Mouse (Mus musculus) heart, postnatal 10 days (tissue): ENCODE data around the gene Fthl17d. TPM values are rescaled to one million over a fixed set of nuclear protein-coding genes. Genes with fewer than 3 reads are reported as not detected.
A peak's percentile ranks its signal among the peaks of the same experiment; 100 is the strongest.
"Not testable (repeated sequence)": the region's sequence is repeated elsewhere in the genome, so short reads cannot be mapped to it uniquely, and the experiment has no call there.

ENCODE experiments used
- DNase-seq, 2 experiments: peaks; one replicate each; pipeline ENCODE4 v3.0.0; 2021
- intact Hi-C: fragments of 180-260 bp; cut with DNase I; formaldehyde crosslinking; loops from one replicate; pipeline ENCODE4 v1.15.1; 2025
- total RNA-seq, 2 experiments: library from RNA; stranded (reverse); gene quantifications; 2 replicates each; pipeline ENCODE4 v1.2.3; 2021

Fthl17d gene
- not detected for total RNA-seq

DNA sequence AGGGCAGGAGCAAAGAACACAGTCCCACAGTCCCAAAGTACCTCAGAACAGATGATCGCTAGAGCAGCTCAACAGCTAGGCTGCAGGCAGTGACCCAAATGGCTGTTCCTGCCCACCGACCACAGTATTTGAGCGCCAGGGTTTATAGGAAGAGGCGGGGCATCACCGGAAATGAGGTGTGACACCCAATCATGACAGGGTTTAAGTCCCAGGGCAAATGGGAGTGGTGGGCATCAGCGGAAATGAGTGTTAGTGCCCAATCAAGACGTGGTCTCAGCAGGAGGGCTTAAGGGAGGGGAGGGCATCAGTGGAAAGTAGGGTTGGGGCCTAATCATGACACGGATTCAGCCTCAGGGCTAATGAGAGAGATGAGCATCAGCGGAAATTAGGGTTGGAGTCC is at the start of gene Fthl17d:
Gene Fthl17d (minus strand): TSS at position 101 of the 400 bp plus-strand sequence.
- intact Hi-C loops, DNase-seq: not testable (repeated sequence)

DNA sequence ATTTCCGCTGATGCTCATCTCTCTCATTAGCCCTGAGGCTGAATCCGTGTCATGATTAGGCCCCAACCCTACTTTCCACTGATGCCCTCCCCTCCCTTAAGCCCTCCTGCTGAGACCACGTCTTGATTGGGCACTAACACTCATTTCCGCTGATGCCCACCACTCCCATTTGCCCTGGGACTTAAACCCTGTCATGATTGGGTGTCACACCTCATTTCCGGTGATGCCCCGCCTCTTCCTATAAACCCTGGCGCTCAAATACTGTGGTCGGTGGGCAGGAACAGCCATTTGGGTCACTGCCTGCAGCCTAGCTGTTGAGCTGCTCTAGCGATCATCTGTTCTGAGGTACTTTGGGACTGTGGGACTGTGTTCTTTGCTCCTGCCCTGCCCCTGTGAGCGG is 46.6 kb upstream of the Fthl17d start, which contains the start of gene Fthl17e:
Gene Fthl17e (plus strand): TSS at position 301 of the 400 bp plus-strand sequence.
- intact Hi-C loops = not testable (repeated sequence)

DNA sequence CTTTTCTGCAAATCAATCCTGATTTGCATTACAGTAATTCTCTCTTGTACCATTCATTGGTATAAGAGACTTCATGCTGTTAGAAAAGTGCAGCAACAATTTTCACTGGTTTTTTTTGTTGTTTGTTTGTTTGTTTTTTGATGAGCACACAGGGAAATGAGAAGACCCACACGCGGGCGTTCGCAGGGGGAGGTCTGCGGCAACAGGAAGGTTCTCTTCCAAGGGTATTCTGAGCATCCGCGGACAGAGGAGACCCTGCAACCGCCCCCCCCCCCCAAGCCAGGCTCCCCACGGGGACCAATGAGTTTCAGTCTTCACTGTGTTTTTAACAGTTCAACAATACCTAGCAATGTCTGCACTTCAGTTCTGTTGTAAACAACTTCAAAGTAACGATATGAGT is 32.9 kb upstream of the Fthl17d start:
- intact Hi-C loops = no loop called here
- no peak for DNase-seq

More for the DNA sequence above, 46.6 kb upstream of the Fthl17d start, which contains the start of gene Fthl17e:
- DNase-seq = not testable (repeated sequence)

DNA sequence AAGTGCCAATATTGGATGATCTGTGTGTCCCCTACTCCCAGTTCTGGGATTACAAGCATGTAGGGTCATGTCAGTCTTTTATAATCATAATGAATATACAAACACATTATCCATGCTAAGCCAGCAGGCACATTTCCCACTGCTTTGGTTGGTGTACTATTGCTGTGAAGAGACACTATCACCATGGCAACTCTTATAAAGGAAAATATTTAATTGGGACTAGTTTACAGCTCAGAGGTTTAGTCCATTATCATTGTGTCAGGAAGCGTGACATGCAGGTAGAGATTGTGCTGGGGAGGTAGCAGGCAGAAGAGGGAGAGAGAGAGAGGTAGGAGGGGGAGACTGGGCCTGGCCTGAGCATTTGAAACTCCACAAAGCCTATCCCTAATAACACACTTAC is 29.5 kb upstream of the Fthl17d start:
- intact Hi-C loops = no loop called here
- no peak for DNase-seq

DNA sequence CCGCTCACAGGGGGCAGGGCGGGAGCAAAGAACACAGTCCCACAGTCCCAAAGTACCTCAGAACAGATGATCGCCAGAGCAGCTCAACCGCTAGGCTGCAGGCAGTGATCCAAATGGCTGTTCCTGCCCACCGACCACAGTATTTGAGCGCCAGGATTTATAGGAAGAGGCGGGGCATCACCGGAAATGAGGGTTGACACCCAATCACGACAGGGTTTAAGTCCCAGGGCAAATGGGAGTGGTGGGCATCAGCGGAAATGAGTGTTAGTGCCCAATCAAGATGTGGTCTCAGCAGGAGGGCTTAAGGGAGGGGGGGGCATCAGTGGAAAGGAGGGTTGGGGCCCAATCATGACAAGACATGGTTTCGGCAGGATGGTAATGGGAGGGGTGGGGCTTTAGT is 10.1 kb downstream of the Fthl17d start, which contains the start of gene Fthl17c:
Gene Fthl17c (minus strand): TSS at position 101 of the 400 bp plus-strand sequence.
- DNase-seq, intact Hi-C loops: not testable (repeated sequence)

DNA sequence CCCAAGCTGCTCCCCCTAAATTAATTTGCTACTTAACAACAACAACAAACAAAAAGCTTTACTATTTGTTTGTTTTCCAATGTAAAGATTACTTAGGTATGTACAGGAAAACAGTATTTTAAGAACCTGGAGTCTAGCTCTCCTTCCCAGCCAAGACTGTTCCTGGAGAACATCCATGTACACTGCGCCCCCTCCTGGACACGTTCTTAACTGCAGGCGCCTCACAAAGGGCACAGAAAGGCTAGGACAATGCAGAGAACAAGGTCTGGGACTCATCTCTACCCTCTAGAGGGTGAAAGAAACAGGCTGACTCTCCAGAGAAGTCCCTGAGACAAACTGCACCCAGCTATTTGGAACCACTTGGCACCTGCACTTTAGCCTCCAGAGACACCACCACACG is 21.9 kb downstream of the Fthl17d start:
- DNase-seq, intact Hi-C loops: not testable (repeated sequence)

DNA sequence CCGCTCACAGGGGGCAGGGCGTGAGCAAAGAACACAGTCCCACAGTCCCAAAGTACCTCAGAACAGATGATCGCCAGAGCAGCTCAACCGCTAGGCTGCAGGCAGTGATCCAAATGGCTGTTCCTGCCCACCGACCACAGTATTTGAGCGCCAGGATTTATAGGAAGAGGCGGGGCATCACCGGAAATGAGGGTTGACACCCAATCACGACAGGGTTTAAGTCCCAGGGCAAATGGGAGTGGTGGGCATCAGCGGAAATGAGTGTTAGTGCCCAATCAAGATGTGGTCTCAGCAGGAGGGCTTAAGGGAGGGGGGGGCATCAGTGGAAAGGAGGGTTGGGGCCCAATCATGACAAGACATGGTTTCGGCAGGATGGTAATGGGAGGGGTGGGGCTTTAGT is 23.7 kb downstream of the Fthl17d start, which contains the start of gene Fthl17b:
Gene Fthl17b (minus strand): TSS at position 101 of the 400 bp plus-strand sequence.
- intact Hi-C loops = not testable (repeated sequence)

DNA sequence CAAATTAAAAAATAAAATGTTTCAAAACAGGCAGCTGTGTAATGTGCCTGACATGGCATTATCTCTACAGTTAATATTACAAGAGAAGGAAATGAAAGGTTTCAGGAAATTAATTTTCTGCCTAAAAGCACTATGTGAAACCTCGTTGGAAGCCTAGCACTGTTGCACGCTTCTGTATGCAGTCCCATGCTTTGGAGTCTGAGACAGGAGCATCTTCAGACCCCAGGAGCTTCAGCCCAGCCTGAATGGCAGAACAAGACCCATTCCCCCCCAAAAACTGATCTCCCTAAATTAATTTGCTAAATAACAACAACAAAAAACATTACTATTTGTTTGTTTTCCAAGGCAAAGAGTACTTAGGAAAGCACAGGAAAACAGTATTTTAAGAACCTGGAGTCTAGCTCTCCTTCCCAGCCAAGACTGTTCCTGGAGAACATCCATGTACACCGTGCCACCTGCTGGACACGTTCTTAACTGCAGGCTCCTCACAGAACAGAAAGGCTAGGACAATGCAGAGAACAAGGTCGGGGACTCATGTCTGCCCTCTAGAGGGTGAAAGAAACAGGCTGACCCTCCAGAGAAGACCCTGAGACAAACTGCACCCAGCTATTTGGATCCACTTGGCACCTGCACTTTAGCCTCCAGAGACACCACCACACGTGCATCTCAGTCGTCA is 38.3 kb downstream of the Fthl17d start:
- peak; percentile 85 to 87 for DNase-seq
- intact Hi-C loops = loop anchor here (1.0 kb wide), 1 partner anchor 116 kb away; no protein-coding TSS in a partner anchor

More for the DNA sequence above, 23.7 kb downstream of the Fthl17d start, which contains the start of gene Fthl17b:
- DNase-seq = not testable (repeated sequence)

DNA sequence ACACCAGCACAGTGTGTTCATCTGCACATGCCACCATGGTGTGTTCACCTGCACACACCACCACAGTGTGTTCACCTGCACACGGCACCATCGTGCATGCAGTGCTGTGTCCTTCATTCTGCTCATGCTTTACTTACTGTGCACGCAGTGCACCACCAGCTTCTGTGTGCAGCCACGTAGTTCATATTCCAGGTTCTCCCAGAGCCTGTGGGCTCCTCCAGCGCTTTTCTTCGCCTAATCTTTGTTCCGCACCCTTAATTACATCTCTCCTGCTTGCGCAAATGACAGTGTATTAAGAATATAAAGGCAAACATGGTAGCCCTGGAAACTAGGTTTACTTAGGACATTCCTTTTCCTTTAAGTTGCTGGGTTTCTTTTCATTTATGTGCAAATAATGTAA is 42.5 kb downstream of the Fthl17d start:
- intact Hi-C loops = no loop called here
- no peak for DNase-seq

Other genes starting within 250 kb of the Fthl17d start
- gene Ssx9, start 238.3 kb downstream of the Fthl17d start, total RNA-seq = not detected
- not detected for gene Ssxb5, start 183.1 kb downstream of the Fthl17d start, total RNA-seq
- not detected for gene Gm6592, start 142.8 kb downstream of the Fthl17d start, total RNA-seq
- not detected for gene Gm5751, start 112.5 kb downstream of the Fthl17d start, total RNA-seq
- gene B630019K06Rik, start 94.4 kb downstream of the Fthl17d start, total RNA-seq = 1 to 10 TPM; 1.2 to 1.6 TPM
- gene Fthl17b, start 23.8 kb downstream of the Fthl17d start, total RNA-seq = not detected
- gene Fthl17c, start 10.2 kb downstream of the Fthl17d start, total RNA-seq = not detected
- gene Fthl17e, start 46.7 kb upstream of the Fthl17d start, total RNA-seq = not detected
- not detected for gene Fthl17f, start 76.3 kb upstream of the Fthl17d start, total RNA-seq
- gene 4930402K13Rik, start 117.8 kb upstream of the Fthl17d start, total RNA-seq = not detected
- gene Lancl3, start 213.1 kb upstream of the Fthl17d start, total RNA-seq = 1 to 10 TPM; 4.3 to 4.8 TPM